Mouse (Mus musculus) spleen, postnatal 10 days (tissue): ENCODE data around the gene P2ry6.
A peak's percentile ranks its signal among the peaks of the same experiment; 100 is the strongest.

Source experiments
- DNase-seq, 2 experiments: peaks; one replicate each; pipeline ENCODE4 v3.0.0; 2021 to 2022; ENCODE audit warnings: low spot score in 2 of 2

P2ry6 gene

GRCm38 (mm10) chr7:100941169-100941568, 33.3 kb downstream of the P2ry6 start:
- no peak for DNase-seq

GRCm38 (mm10) chr7:100938106-100938505, 36.3 kb downstream of the P2ry6 start:
- DNase-seq = no peak

GRCm38 (mm10) chr7:100937481-100937880, 37.0 kb downstream of the P2ry6 start:
- no peak for DNase-seq

- DNase-seq = no peak
Measured at GRCm38 (mm10) chr7:100933520-100933919, 40.9 kb downstream of the P2ry6 start.

GRCm38 (mm10) chr7:100932481-100933007, 41.9 kb downstream of the P2ry6 start:
- peak; percentile 57 to 83 for DNase-seq

GRCm38 (mm10) chr7:100931926-100932480, 42.4 kb downstream of the P2ry6 start, which contains the start of gene Arhgef17:
TSS of gene Arhgef17 (minus strand) at chr7:100932107.
- DNase-seq = peak; percentile 30 to 37

- DNase-seq = no peak
Measured at GRCm38 (mm10) chr7:100931316-100931925, 43.0 kb downstream of the P2ry6 start.

GRCm38 (mm10) chr7:100930619-100931315, 43.7 kb downstream of the P2ry6 start:
- DNase-seq = peak in 1 of 2 experiments; percentile 33

- DNase-seq = no peak
Measured at GRCm38 (mm10) chr7:100929639-100930303, 44.7 kb downstream of the P2ry6 start.

GRCm38 (mm10) chr7:100928456-100928855, 46.0 kb downstream of the P2ry6 start:
- no peak for DNase-seq

- DNase-seq = no peak
Measured at GRCm38 (mm10) chr7:100927287-100928000, 47.0 kb downstream of the P2ry6 start.

GRCm38 (mm10) chr7:100926311-100926923, 48.0 kb downstream of the P2ry6 start:
- no peak for DNase-seq

GRCm38 (mm10) chr7:100924674-100925445, 49.6 kb downstream of the P2ry6 start:
- DNase-seq = no peak

GRCm38 (mm10) chr7:100924200-100924599, 50.2 kb downstream of the P2ry6 start:
- no peak for DNase-seq

GRCm38 (mm10) chr7:100922907-100923306, 51.5 kb downstream of the P2ry6 start:
- DNase-seq = no peak

GRCm38 (mm10) chr7:100921289-100921688, 53.2 kb downstream of the P2ry6 start:
- no peak for DNase-seq

- no peak for DNase-seq
Measured at GRCm38 (mm10) chr7:100919809-100920107, 54.7 kb downstream of the P2ry6 start.

- DNase-seq = no peak
Measured at GRCm38 (mm10) chr7:100919006-100919808, 55.2 kb downstream of the P2ry6 start.

- no peak for DNase-seq
Measured at GRCm38 (mm10) chr7:100918176-100918575, 56.3 kb downstream of the P2ry6 start.

- DNase-seq = no peak
Measured at GRCm38 (mm10) chr7:100917751-100918150, 56.7 kb downstream of the P2ry6 start.
